Mouse (Mus musculus) G1E (cell line): ENCODE results near the gene Zfp68. TPM values are rescaled to one million over a fixed set of nuclear protein-coding genes. Genes with fewer than 3 reads are reported as not detected.
"Not testable (repeated sequence)": the region's sequence is repeated elsewhere in the genome, so short reads cannot be mapped to it uniquely, and the experiment has no call there.

ENCODE experiments used
- ATAC-seq: 2 replicates; pipeline ENCODE4 v1.8.0; 2016; ENCODE audit warnings: mild to moderate bottlenecking; ENCODE audit not compliant: insufficient number of reproducible peaks, poor library complexity, low FRiP score, severe bottlenecking; ENCODE audit errors: extremely low read depth
- DNase-seq: peaks from one replicate; pipeline ENCODE4 v3.0.0; 2012; ENCODE audit warnings: low spot score
- H3K27me3 ChIP-seq: 2 replicates; pipeline ENCODE4 v1.6.1; 2012; ENCODE audit warnings: mild to moderate bottlenecking, low read length, inconsistent platforms; ENCODE audit not compliant: insufficient read depth
- H3K36me3 ChIP-seq: replicated peaks from 2 replicates; pipeline ENCODE3; 2012; ENCODE audit warnings: mild to moderate bottlenecking, inconsistent platforms
- H3K4me1 ChIP-seq: 2 replicates; pipeline ENCODE4 v1.6.1; 2012; ENCODE audit warnings: low read depth, low read length, inconsistent platforms, mixed read lengths; ENCODE audit not compliant: insufficient read depth
- H3K4me3 ChIP-seq: 2 replicates; pipeline ENCODE4 v1.5.1; 2012; ENCODE audit warnings: low read depth, mild to moderate bottlenecking, inconsistent platforms, low read length, moderate library complexity, mixed read lengths
- H3K9me3 ChIP-seq: replicated peaks from 2 replicates; pipeline ENCODE4 v1.6.1; 2012; ENCODE audit warnings: inconsistent platforms
- CTCF ChIP-seq: IDR thresholded peaks from 2 replicates; pipeline ENCODE4 v1.5.1; 2012; ENCODE audit warnings: low read depth, low read length, inconsistent platforms, mixed read lengths
- GATA1 ChIP-seq: IDR thresholded peaks from 2 replicates; pipeline ENCODE4 v1.6.1; 2012; ENCODE audit warnings: borderline replicate concordance, low read length, inconsistent platforms, mixed read lengths
- GATA2 ChIP-seq: IDR thresholded peaks from 2 replicates; pipeline ENCODE4 v1.6.1; 2012; ENCODE audit warnings: low read depth, low read length, inconsistent platforms, borderline replicate concordance
- POLR2AphosphoS5 ChIP-seq: IDR thresholded peaks from 2 replicates; pipeline ENCODE4 v1.6.1; 2012; ENCODE audit warnings: low read depth, low read length, inconsistent platforms; ENCODE audit not compliant: insufficient replicate concordance
- TAL1 ChIP-seq: conservative IDR thresholded peaks from 2 replicates; pipeline ENCODE4 v1.6.1; 2012; ENCODE audit warnings: low read depth, low read length, inconsistent platforms, mixed read lengths
- polyA plus RNA-seq: library from polyadenylated mRNA; stranded (reverse); fragments of >175 nt; gene quantifications from 2 replicates; pipeline ENCODE4 v1.2.3, GENCODE M21; 2012
- total RNA-seq, 2 experiments: library from RNA; stranded (forward) in 1 of 2; stranded (reverse) in 1 of 2; fragments of 200-1000 nt in 1 of 2; fragments of >200 nt in 1 of 2; fragmentation: Nextera tagmentation in 1 of 2; gene quantifications; 2 replicates each; pipeline ENCODE4 v1.2.3; 2014 to 2017

Zfp68 gene
- total and polyA plus RNA-seq, 3 experiments = 1.7 to 66.5 (median 49.7) TPM

DNA sequence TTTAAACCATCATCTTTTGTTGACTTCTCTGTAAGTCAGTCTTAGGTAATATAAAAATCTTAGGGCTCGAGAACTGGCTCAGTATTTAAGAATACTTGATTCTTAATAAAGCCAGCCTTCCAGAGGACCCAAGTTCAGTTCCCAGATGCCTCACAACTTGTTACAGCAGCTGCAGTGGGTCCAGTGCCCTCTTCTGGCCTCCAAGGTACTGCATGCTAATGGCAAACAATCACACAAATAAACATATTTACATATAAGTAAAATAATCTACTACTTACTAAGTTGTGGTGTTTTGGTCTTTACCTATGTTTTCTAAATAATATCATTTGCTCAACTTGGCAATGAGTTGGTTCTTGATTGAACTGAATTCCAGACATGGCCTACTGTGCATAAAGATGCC, 1.2 kb downstream of the Zfp68 start:
- H3K9me3 ChIP-seq = peaks cover 16% of the 10 kb centered on the region
- H3K36me3 ChIP-seq = peaks cover 47% of the 10 kb centered on the region
- peak overlapping the region; percentile 97; the same call in 1 of the 2 replicates for H3K4me3 ChIP-seq
- ATAC-seq (no peak), DNase-seq (no peak)
- no peak for TF ChIP-seq GATA2
- TF ChIP-seq CTCF = peak; percentile 11; the same call in 1 of the 2 replicates
- no peaks in the 10 kb centered on the region for H3K27me3 ChIP-seq
- H3K4me1 ChIP-seq = peaks cover 19% of the 10 kb centered on the region

DNA sequence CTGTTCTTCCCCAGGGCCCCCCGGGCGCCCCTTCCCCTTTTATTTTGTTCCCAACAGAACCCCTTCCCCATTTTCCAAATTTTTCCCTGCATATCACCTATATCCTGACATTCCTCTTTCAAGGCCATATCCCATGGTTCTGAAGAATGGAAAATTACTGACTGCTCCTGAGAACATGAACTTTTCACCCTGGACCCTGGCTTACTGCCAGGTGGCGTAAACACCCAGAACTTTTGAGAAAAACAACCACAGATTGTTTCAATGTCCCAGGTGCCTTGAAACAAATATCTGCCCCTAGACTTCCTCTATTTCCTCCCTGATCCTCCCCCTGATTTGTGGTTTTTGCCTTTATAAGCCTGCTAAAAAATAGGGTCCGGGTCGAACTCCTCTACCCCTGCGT, 32.2 kb downstream of the Zfp68 start:
- ATAC-seq = no peak
- H3K4me3 ChIP-seq = no peak overlapping the region

DNA sequence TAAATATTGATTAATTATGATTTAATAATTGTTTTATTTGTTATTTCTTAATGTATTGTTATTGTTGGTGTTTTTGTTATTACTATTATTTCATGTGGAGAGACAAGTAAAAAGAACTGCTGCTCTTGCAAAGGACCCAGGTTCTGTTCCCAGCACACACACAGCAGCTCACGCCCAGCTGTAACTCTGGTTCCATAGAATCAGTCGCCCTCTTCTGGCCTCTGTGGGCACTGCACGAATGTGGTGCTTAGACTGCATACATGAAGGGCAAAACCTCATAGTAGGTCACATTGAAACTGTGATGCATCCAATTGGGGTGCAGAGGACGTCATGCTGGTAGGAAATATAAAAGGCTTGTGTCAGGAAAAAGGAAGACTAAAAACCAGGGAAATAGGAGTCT, 47.9 kb downstream of the Zfp68 start:
- Histone ChIP-seq H3K36me3 (no peaks in the 10 kb centered on the region), H3K27me3 (no peaks in the 10 kb centered on the region), H3K4me1 (no peaks in the 10 kb centered on the region), H3K4me3 (no peak overlapping the region), H3K9me3 (no peaks in the 10 kb centered on the region)
- no peak for DNase-seq
- ATAC-seq = peak; percentile 34; the same call in 1 of the 2 replicates
- no peak for TF ChIP-seq POLR2AphosphoS5
- TF ChIP-seq CTCF = no peak
- no peak for TF ChIP-seq TAL1
- TF ChIP-seq GATA2 = no peak
- TF ChIP-seq GATA1 = no peak

More for the DNA sequence above, 32.2 kb downstream of the Zfp68 start:
- no peaks in the 10 kb centered on the region for H3K4me1 ChIP-seq
- no peak for TF ChIP-seq GATA1
- no peak for TF ChIP-seq CTCF
- no peak for TF ChIP-seq POLR2AphosphoS5
- TF ChIP-seq GATA2 = no peak
- H3K9me3 ChIP-seq = no peaks in the 10 kb centered on the region
- no peaks in the 10 kb centered on the region for H3K36me3 ChIP-seq
- H3K27me3 ChIP-seq = no peaks in the 10 kb centered on the region
- DNase-seq = no peak

DNA sequence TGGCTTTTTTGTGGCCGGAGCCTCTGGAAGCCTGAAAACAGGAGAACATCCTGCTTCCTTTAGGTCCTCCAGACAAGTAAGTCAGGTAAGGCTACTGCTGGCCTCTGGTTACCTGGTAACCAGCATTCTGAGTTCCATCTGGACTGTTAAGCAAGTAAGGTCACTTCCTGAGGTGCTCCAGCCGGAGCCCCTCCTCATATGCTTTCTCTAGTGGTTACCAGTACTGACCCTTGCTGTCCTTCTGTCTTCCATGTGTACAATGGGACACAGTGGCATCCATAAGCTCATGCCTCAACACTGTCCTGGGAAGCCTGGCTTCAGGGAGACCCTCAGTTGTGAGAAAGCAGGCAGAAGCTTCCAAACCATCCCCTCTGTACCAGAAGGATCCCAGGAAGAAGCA, 54.9 kb downstream of the Zfp68 start, which contains the start of gene 1700123K08Rik:
1700123K08Rik (minus strand) TSS at position 101 of the 400 bp plus-strand sequence.
- not testable (repeated sequence) for DNase-seq, H3K36me3 ChIP-seq, H3K9me3 ChIP-seq, H3K4me1 ChIP-seq, H3K27me3 ChIP-seq, H3K4me3 ChIP-seq, ATAC-seq

Other genes starting within 250 kb of the Zfp68 start
- gene Zfp157, start 178.3 kb downstream of the Zfp68 start, total RNA-seq (2014; fragmentation: Nextera tagmentation) = 35.8 and 37.6 TPM in 2 replicates
- gene Zfp157, start 178.3 kb downstream of the Zfp68 start, total RNA-seq (2017) = 11.8 and 14.9 TPM in 2 replicates
- gene Zfp157, start 178.3 kb downstream of the Zfp68 start, polyA plus RNA-seq = 1.1 and 2.5 TPM in 2 replicates
- gene 1700123K08Rik, start 55.0 kb downstream of the Zfp68 start, total RNA-seq (2014; fragmentation: Nextera tagmentation) = not detected in 2 replicates
- not detected in 2 replicates for gene 1700123K08Rik, start 55.0 kb downstream of the Zfp68 start, total RNA-seq (2017)
- not detected in 2 replicates for gene 1700123K08Rik, start 55.0 kb downstream of the Zfp68 start, polyA plus RNA-seq
- gene A430033K04Rik, start 3.1 kb upstream of the Zfp68 start, total RNA-seq (2014; fragmentation: Nextera tagmentation) = 10.3 and 12.4 TPM in 2 replicates
- gene A430033K04Rik, start 3.1 kb upstream of the Zfp68 start, total RNA-seq (2017) = 8.6 and 9.6 TPM in 2 replicates
- 0.45 and 0.62 TPM in 2 replicates for gene A430033K04Rik, start 3.1 kb upstream of the Zfp68 start, polyA plus RNA-seq
- gene Fam20c, start 134.8 kb upstream of the Zfp68 start, total RNA-seq (2014; fragmentation: Nextera tagmentation) = not detected in 2 replicates
- 0.11 TPM in 1 of 2 replicates, not detected in the other for gene Fam20c, start 134.8 kb upstream of the Zfp68 start, total RNA-seq (2017)
- gene Fam20c, start 134.8 kb upstream of the Zfp68 start, polyA plus RNA-seq = not detected in 2 replicates
- not detected in 2 replicates for gene Gm5294, start 200.3 kb upstream of the Zfp68 start, total RNA-seq (2014; fragmentation: Nextera tagmentation)
- not detected in 2 replicates for gene Gm5294, start 200.3 kb upstream of the Zfp68 start, total RNA-seq (2017)
- not detected in 2 replicates for gene Gm5294, start 200.3 kb upstream of the Zfp68 start, polyA plus RNA-seq